Mouse (Mus musculus): ENCODE data around the gene Olfr410.

Gene Olfr410

DNA sequence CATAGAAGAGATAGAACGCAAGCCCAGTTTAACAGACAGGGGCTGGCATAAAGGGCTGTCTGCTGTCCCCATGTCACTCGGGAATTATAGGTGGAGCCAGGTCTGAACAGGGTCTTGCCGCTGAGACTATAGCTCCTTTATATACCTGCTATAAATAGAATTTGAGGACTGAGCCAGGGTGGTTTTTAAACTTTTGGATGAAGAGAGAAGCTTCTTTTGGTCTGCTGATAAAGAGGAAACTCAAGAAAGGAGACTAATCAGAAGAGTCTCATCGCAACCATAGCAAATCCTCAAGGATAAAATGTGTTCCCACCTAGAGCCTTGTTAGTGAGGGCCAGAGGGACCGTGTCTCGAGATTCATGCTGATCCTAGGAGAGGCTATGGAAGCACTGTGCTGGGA lies at the start of gene Olfr410:
Gene Olfr410, minus strand, starts transcription at position 101 of the 400 bp plus-strand sequence.
- DNase-seq: no peak

- DNase-seq: no peak
Measured at GRCm38 (mm10) chr11:74387203-74387602, 49.4 kb upstream of the Olfr410 start.

GRCm38 (mm10) chr11:74385674-74386073 lies 47.8 kb upstream of the Olfr410 start:
- DNase-seq: peak; percentile 54

- DNase-seq: no peak
Measured at GRCm38 (mm10) chr11:74379166-74379873, 41.5 kb upstream of the Olfr410 start.

DNA sequence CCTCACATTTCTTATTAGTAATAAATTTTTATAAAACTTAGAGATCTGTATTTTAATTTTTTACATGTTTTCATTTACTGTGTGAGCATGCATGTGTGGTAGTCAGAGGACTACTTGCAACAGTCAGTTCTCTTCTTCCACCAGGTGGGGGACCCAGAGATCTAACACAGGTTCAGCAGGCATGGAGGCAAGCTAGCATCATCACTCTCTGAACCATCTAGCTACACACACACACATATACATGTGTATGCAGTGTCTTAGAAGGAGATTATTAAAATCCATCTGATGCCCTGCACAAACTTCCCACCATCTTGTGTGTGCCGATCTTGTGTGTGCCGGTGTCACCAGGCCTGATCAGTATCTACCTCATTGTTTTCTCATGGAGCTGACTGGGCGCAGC lies 39.0 kb upstream of the Olfr410 start:
- no peak for DNase-seq

DNA sequence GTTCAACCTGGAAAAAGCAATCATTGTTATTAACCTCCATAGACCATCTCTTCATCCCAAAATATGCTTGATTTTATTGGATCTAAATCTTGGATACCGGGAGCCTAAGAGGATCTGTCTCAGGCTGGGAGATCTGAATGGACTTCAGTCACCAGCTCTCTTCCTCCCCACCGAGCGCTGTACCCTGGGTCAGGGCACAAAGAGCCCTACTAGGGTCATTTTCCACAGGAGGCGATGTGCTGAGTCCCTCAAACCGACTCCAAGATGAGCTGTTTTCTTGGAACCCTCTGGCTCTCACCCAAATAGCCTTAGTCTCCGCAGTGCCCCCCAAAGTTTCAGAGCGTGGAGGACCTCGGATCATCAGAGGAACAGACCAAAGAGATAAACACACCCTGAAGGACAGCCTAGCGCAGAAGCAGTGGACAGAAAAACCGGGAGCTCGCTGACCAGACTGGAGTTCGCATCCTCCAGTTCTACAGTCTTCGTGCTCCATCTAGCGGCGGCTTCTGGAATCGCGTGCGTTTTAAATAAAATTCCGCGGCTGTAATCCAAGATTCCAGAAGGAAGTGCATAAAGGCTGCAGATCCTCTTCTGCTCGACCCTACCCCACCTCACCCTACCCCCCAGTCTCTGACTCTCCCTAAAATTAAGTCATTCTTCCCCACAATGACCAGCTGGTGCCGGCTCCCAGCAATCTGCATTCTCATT lies 33.7 kb upstream of the Olfr410 start:
- DNase-seq: peak; percentile 40

DNA sequence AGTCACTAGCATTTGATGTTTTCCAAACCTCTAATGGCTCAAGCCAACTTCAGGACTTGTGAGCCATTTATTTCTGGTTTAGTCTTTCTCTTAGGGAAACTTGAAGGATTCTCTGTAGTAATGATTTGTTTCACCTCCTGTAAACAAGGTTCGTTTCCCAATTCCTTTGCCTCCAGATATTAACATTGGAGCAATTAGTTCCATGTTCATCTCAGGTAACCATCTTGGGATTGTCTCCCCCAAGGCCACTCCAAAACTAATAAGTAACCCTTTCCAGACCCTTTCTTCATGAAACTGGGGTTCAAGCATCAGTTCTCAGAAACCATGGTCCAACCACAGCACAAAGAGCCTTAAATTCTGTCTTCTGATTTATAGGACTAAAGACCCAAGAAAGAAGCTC lies 23.9 kb upstream of the Olfr410 start, which contains the start of gene Olfr412:
Gene Olfr412, plus strand, starts transcription at position 301 of the 400 bp plus-strand sequence.
- DNase-seq: no peak

DNA sequence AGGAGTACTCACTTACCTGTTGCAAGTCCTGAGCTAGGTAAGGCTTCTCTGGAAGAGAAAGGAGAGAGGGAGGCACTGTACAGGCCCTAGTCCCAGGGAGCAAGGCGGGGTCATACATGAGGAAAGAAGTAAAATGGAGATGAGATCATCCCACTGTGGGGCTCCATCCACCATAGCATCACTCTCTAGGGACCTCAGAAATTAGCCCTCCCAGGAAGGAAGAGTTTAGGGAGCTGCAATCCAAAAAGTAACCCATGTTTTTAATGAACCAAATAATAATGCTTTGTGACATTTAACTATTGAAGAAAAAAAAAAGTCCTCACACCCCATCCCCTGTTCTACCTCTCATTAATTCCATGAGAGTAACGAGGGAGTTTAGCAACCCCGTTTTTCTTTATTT lies 14.7 kb upstream of the Olfr410 start, which contains the start of gene Olfr411:
Gene Olfr411, minus strand, starts transcription at position 101 of the 400 bp plus-strand sequence.
- DNase-seq: no peak

DNA sequence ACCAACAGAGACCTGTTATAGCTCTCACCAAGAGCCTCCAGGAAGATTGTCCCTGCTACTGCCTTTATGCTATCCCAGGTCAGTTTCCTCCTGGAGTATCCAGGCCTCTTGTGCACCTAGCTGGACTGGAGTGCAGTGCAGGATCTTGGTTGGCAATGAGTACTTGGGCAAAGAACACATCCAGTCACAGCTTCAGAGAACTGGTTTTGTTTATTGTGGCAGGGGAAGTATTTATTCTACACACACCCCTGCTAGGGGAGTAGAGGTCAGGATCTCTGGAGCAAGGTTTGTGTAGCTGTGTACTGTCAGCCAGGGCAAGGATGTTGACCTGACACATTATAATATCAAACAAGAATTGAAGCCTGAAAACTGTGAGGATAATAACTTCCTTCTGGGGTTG lies 9.1 kb downstream of the Olfr410 start:
- DNase-seq: no peak

- no peak for DNase-seq
Measured at GRCm38 (mm10) chr11:74326044-74326443, 11.8 kb downstream of the Olfr410 start.

GRCm38 (mm10) chr11:74287256-74287655 lies 50.6 kb downstream of the Olfr410 start:
- no peak for DNase-seq

- DNase-seq: no peak
Measured at GRCm38 (mm10) chr11:74283436-74283835, 54.4 kb downstream of the Olfr410 start, which contains the start of gene Olfr59. Olfr59 (plus strand) TSS chr11:74283736.
